Mouse (Mus musculus) megakaryocyte, embryonic 14.5 days (primary cell): ENCODE results near the gene Casc4.

Experiments
- FLI1 ChIP-seq: IDR thresholded peaks from 2 replicates; pipeline ENCODE4 v1.6.1; 2012; ENCODE audit warnings: low read length, inconsistent platforms, mixed read lengths
- GATA1 ChIP-seq: IDR thresholded peaks from 3 replicates; pipeline ENCODE4 v1.6.1; 2012; ENCODE audit warnings: mixed read lengths, low read length, inconsistent platforms, borderline replicate concordance

DNA sequence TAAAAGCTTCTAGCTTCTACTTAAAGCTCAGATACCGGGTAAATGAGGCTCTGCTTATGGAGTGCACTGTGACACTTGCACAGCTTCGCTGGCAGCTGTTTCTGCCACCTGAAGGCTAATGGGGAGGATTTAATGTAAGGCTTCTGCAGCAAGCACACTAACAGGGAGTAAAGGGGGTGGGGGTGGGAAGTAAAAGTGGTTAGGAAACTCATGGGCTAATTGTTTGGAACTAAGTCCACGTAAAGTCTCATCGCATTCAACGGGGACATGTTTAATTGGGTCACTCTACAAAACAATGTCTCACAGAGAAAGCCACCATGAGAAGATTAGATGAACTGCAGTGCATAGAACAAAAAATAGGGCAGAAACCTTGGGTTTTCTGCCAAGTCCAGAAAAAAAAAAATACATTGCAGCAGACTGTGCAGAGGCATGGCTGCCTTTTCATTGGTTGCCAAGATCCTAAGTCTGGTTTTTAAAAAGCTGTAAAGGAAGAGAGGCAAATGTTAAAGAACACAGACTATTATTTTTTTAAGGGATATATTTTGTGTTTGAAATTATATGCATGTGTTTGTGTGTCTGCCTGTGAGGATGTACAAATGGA, 7.3 kb upstream of the Casc4 start:
- TF ChIP-seq FLI1 (no peak), GATA1 (no peak)
